Mouse (Mus musculus) limb, embryonic 10.5 days (tissue): ENCODE results near the gene Kcnj1. TPM values are rescaled to one million over a fixed set of nuclear protein-coding genes. Genes with fewer than 3 reads are reported as not detected.

Experiments used
- DNase-seq: peaks from one replicate; pipeline ENCODE4 v3.0.0-alpha.2; 2017; ENCODE audit warnings: low spot score
- H3K27ac ChIP-seq: fragments of 300-500 bp; sonication (generic); 2 replicates; pipeline ENCODE4 v1.5.1; 2016; ENCODE audit warnings: mild to moderate bottlenecking
- H3K27me3 ChIP-seq: fragments of 300-500 bp; sonication (generic); 2 replicates; pipeline ENCODE4 v1.6.1; 2016; ENCODE audit warnings: low read depth, mild to moderate bottlenecking; ENCODE audit not compliant: poor library complexity, severe bottlenecking
- H3K36me3 ChIP-seq: fragments of 300-500 bp; sonication (generic); 2 replicates; pipeline ENCODE4 v1.6.1; 2016; ENCODE audit warnings: mild to moderate bottlenecking, moderate library complexity
- H3K4me1 ChIP-seq: fragments of 300-500 bp; sonication (generic); 2 replicates; pipeline ENCODE4 v1.6.1; 2016
- H3K4me3 ChIP-seq: fragments of 300-500 bp; sonication (generic); 2 replicates; pipeline ENCODE4 v1.5.1; 2016; ENCODE audit warnings: mild to moderate bottlenecking, moderate library complexity
- H3K9me3 ChIP-seq: fragments of 300-500 bp; sonication (generic); replicated peaks from 2 replicates; pipeline ENCODE4 v1.6.1; 2016; ENCODE audit warnings: mild to moderate bottlenecking
- WGBS: fragments of 180-500 bp; shearing (Covaris S2); methylation state at CpG from one replicate; pipeline ENCODE4 v1.1.7; 2016; 5-methylcytosine and 5-hydroxymethylcytosine counted together
- polyA plus RNA-seq: library from polyadenylated mRNA; unstranded; fragments of >200 nt; fragmentation: Nextera tagmentation; extraction: Ambion mirVana; gene quantifications from 2 replicates; pipeline ENCODE4 v1.2.1, GENCODE M21; 2016

The Kcnj1 gene
- polyA plus RNA-seq, 1 experiment from 2014 or later = not detected

DNA sequence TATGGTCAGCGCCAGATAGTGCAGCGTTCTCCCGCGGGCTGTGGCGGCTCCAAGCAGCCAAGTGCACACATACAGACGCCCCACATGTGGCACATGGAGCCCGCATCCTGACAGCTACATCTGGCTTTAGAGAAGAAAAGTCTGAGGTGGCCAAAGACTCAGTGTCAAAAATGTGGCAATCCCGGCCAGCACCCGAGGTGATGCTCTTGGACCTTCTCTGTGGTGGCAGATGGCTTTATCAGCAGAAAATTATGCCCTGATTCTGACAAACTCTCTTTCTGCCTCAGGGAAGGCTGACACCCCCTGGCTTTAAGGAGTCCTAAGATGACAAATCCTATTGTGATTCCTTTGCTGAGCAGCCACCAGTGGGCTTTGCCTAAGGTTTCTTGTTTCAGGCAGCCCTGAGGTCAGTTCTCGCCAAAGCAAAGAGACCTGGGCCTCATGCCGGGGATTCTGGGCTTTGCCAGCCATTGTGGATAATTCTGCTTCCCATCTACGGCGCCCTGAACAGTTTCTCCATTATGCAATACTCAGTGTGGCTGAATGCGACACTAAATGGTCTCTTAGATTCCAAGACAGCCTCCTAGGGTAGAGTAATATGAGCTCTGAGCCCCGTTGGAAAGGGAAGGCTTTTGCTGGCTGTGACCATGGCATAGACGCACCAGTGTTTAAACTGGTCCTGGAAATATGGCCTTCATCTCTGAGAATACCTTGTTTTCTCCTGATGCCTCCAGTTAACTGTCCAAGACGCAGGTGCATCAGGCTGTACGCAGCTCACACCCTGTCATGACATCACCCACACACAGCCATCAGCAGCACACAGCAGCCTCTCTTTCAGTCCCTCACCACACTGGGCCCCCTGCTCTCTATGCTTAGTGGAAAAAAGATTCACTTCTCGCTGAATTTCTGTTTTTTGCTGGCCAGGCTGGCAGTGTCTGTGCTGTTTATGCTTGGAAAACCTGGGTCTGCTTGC lies 62.2 kb downstream of the Kcnj1 start:
- H3K4me3 ChIP-seq = no peak overlapping the region
- peaks cover 96% of the 10 kb centered on the region for H3K36me3 ChIP-seq
- H3K9me3 ChIP-seq = no peaks in the 10 kb centered on the region
- WGBS = 88% methylated on average over 19 of the region's 19 CpGs
- DNase-seq = no peak
- no peaks in the 10 kb centered on the region for H3K27me3 ChIP-seq
- H3K27ac ChIP-seq = no peak overlapping the region
- H3K4me1 ChIP-seq = 0 out of 2 replicates have a peak, but pooled peaks cover 2% of the 10 kb centered on the region

DNA sequence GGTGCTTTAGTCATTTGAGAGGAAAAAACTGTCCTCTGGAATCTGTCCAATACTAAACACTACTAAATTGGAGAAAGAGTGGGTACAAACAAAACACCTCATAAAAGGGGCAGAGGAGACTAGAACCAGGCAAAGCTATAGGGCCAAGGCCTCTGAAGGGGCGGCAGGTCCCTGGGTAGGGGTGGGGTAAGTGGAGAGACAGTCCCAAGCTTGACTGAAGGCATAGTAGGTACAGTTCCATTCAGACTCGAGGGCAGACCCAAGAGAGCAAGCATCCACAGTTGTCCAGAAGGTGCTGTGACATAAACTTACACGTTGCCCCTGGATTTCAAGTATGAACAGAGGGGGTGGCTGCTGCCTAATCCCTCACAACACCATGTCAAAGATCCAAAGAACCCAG lies 70.8 kb downstream of the Kcnj1 start:
- no peaks in the 10 kb centered on the region for H3K9me3 ChIP-seq
- no peak for DNase-seq
- H3K4me3 ChIP-seq = no peak overlapping the region
- no peaks in the 10 kb centered on the region for H3K27me3 ChIP-seq
- H3K36me3 ChIP-seq = peaks cover 82% of the 10 kb centered on the region
- H3K4me1 ChIP-seq = peaks cover 25% of the 10 kb centered on the region
- H3K27ac ChIP-seq = peak overlapping the region; percentile 59
- WGBS = 64% methylated on average over 3 of the region's 3 CpGs

DNA sequence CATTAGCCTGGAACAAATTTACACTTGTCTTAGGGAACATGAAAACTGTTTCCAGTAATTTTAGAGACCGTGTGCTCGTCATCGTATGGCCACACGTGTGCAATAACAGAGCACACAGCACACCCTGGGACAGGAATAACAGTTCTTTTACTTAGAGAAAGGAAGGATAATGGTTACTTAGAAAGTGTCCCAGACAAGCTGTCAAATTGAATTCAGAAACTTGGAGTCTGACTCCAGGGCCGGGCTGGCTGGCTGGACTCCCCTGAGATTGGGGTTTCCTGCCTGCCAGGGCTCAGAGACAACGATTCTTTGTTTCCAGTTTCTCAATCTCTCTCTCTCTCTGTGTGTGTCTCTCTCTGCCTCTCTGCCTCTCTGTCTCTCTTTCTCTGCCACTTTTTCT lies 71.5 kb downstream of the Kcnj1 start:
- no peaks in the 10 kb centered on the region for H3K9me3 ChIP-seq
- peak; percentile 49 for DNase-seq
- H3K4me3 ChIP-seq = no peak overlapping the region
- H3K27me3 ChIP-seq = no peaks in the 10 kb centered on the region
- peaks cover 25% of the 10 kb centered on the region for H3K4me1 ChIP-seq
- peaks cover 82% of the 10 kb centered on the region for H3K36me3 ChIP-seq
- 54% methylated on average over 6 of the region's 6 CpGs for WGBS
- H3K27ac ChIP-seq = peak overlapping the region; percentile 75

DNA sequence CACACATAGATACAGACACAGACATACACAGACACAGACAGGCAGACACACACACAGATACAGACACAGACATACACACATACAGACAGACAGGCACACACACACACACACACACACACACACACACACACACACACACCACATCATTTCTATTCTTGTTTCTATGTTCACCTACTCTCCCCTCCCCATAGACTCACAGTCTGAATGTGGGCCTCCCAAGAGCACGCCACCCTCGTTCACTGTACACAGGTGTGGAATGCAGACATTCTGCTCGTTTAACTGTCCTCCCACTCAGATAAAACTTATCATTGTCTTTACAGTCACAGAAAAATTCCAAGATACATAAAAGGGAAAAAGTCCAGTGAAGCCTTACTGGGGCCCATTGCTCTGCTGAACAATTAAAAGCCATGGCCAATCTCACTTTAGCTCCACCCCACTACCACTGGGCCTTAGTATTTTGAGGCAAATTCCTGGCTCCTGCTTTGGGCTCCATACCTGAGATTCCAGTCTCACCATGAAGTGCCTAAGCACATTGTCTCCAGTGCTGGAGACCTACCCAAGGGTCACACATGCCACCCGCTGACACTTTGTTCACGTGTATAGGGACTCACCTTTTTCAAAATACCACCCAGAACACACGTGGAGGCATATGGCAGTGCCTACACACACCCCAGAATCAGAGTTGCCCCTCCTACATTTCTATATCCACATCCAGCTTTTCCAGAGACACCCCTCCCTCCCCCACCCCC lies 72.3 kb downstream of the Kcnj1 start:
- H3K4me1 ChIP-seq = peaks cover 25% of the 10 kb centered on the region
- no peak overlapping the region for H3K4me3 ChIP-seq
- peak overlapping the region; percentile 75 for H3K27ac ChIP-seq
- H3K27me3 ChIP-seq = no peaks in the 10 kb centered on the region
- no peak for DNase-seq
- 82% methylated on average over 6 of the region's 6 CpGs for WGBS
- peaks cover 82% of the 10 kb centered on the region for H3K36me3 ChIP-seq
- H3K9me3 ChIP-seq = no peaks in the 10 kb centered on the region

DNA sequence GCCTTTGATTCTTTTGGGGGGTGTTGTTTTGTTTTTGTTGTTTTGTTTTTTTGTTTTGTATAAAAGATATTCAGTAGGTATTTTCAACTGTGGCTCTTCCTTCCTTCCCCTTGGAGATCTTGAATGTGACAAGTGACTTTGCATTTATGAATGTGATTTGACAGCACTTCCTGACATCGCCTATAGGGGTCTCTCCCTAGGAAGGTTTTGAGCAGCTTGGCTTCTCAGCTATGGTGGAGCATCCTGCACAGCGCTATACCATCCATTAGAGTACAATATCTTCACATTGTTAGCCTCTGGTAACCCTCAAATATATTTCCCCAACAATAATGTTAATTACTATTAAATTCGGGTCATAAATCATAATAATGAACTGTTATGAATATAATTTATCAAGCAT lies 73.5 kb downstream of the Kcnj1 start:
- WGBS = 56% methylated on average over 3 of the region's 3 CpGs
- Histone ChIP-seq H3K9me3 (no peaks in the 10 kb centered on the region), H3K27me3 (no peaks in the 10 kb centered on the region), H3K27ac (no peak overlapping the region), H3K36me3 (peaks cover 82% of the 10 kb centered on the region), H3K4me3 (no peak overlapping the region), H3K4me1 (peaks cover 25% of the 10 kb centered on the region)
- DNase-seq = no peak

DNA sequence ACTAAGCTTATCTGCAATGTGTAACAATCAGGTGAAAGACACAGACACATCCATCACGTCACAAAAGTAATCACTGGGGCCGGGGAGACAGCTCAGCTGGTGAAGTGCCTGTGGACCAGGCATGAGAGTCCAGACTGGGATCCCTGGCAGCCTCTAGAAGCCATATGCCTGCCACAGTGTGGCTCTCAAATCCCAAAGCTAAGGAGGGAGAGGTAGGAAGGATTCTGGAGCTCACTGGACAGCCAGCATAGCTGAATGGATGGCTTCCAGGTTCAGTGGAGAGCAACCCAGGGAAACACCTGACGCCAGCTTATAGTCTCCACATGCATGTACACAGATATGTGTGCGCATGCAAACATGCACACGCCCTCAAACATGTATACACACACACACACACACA lies 76.5 kb downstream of the Kcnj1 start:
- H3K9me3 ChIP-seq = no peaks in the 10 kb centered on the region
- H3K4me1 ChIP-seq = peaks cover 15% of the 10 kb centered on the region
- H3K27ac ChIP-seq = no peak overlapping the region
- H3K36me3 ChIP-seq = peaks cover 85% of the 10 kb centered on the region
- no peak for DNase-seq
- WGBS = 80% methylated on average over 5 of the region's 5 CpGs
- no peaks in the 10 kb centered on the region for H3K27me3 ChIP-seq
- no peak overlapping the region for H3K4me3 ChIP-seq

Other genes starting within 250 kb of the Kcnj1 start
- 0.30 and 0.39 TPM in 2 replicates for gene Kcnj5, start 28.1 kb upstream of the Kcnj1 start, polyA plus RNA-seq
- gene Fli1, start 170.4 kb downstream of the Kcnj1 start, polyA plus RNA-seq = 50.6 and 71.2 TPM in 2 replicates